Mouse (Mus musculus): Measurements from ENCODE around the gene Igsf3. TPM values are rescaled to one million over a fixed set of nuclear protein-coding genes. Genes with fewer than 3 reads are reported as not detected.

Igsf3 gene
- total and polyA plus RNA-seq, 2 experiments from 2014 or later, result 74.0 to 77.0 TPM

DNA sequence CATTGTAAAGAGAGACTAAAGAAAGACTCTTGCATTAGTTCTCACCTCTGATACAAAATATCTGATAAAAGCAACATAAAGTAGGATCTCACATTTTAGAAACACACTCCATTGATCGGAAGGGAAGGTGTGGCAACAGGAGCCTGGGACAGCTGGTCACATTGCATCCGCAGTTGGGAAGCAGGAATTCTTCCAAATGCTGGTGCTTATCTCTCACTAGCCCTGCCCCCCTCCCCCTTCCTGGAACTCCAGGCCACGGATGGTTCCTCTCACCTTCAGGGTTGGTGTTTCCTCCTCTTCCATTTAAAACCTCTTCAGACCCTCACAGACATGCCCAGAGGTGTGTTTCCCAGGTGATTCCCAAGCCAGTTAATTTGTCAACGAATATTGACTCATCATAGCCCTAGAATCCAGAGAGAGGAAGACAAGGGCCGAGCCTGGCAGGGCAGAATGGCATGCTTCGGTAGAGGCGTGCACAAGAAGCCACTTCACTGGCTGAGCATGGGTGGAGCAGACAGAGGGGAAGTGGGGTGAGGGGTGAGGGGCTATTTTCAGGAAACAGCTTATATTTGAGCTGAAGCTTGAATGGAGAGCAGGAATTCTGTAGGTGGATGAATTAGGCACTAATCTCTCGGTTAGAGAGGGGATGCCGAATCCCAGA is 28.3 kb upstream of the Igsf3 start:
- Histone ChIP-seq H3K36me3 (ENCODE audit: insufficient read depth) (no peaks in the 10 kb centered on the region), H3K9me3 (ENCODE audit: low read length) (no peaks in the 10 kb centered on the region), H3K4me1 (ENCODE audit: insufficient read depth) (peaks cover 15% of the 10 kb centered on the region), H3K27ac (ENCODE audit: low read depth, low read length) (no peak overlapping the region), H3K4me2 (ENCODE audit: low read depth) (no peak overlapping the region), H3K27me3 (ENCODE audit: insufficient read depth, low read length) (no peaks in the 10 kb centered on the region), H3K9ac (no peak overlapping the region), H3K4me3 (ENCODE audit: low read depth, low read length) (no peak overlapping the region)
- ATAC-seq (no peak), DNase-seq (no peak)
- 67% methylated on average over 9 of the region's 9 CpGs for WGBS
- TF ChIP-seq CTCF (IDR thresholded peaks at IDR 0.05; ENCODE audit: low read depth), result no peak

DNA sequence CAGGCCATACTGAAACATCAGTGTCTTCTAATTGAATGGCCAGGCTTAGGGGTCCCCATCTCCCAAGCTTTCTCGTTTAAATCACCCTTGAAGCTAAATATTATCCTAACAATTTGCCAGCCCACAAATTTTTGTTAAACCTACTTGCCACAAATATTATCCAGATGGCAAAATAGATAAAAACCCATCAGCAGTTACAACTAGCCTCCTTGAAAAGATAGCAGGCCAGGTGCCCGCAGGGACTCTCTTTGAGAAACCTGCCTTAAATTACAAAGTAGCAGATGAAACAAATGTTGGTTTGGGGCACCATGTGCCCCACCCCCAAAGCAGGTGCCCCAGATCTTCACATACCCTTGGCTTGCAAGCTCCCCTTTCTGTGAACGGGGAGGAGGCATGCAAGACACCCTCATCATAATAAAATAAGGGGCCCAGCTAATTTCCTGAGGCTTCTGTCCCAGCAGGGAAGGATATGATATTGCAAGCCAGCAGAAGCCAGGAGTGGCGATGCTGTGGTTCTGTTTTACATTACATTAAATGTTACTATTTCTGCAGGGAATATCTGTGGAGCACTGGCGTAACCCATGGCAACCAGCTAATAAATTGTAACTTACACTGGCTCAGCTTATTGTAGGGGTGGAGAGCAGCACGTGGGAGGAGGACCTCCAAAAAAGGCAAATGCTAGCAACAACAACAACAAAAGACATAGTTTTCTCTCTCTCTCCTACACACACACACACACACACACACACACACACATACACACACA is 27.2 kb upstream of the Igsf3 start:
- WGBS, result 31% methylated on average over 6 of the region's 6 CpGs
- no peak for TF ChIP-seq CTCF (IDR thresholded peaks at IDR 0.05; ENCODE audit: low read depth)
- H3K4me3 ChIP-seq (ENCODE audit: low read depth, low read length), result no peak overlapping the region
- H3K4me2 ChIP-seq (ENCODE audit: low read depth), result no peak overlapping the region
- DNase-seq (peak; percentile 66), ATAC-seq (peak; percentile 90)
- no peaks in the 10 kb centered on the region for H3K9me3 ChIP-seq (ENCODE audit: low read length)
- H3K9ac ChIP-seq, result no peak overlapping the region
- H3K4me1 ChIP-seq (ENCODE audit: insufficient read depth), result peaks cover 14% of the 10 kb centered on the region
- H3K27ac ChIP-seq (ENCODE audit: low read depth, low read length), result peak overlapping the region; percentile 55
- no peaks in the 10 kb centered on the region for H3K27me3 ChIP-seq (ENCODE audit: insufficient read depth, low read length)
- no peaks in the 10 kb centered on the region for H3K36me3 ChIP-seq (ENCODE audit: insufficient read depth)

DNA sequence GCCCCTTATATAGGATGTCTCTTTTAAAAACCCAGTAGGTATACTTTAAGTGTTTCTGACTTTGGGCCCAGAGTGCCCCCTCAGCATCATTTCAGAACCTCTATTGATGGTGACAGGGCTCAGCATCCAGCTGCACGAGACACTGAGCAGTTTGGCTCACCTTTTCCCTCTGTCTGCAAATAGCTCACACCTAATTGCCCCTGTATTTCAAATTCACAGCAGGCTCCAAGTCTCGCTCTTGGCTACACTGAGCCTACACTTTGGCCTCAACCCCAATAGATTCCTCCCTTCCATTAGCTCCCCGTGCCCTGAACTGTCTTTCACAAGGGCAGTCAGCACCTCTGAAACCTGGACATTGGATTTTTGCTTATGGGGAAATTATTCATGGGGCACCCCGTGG is 26.5 kb upstream of the Igsf3 start:
- WGBS, result 44% methylated on average over 4 of the region's 4 CpGs
- TF ChIP-seq CTCF (IDR thresholded peaks at IDR 0.05; ENCODE audit: low read depth), result no peak
- Histone ChIP-seq H3K4me1 (ENCODE audit: insufficient read depth) (peaks cover 10% of the 10 kb centered on the region), H3K27me3 (ENCODE audit: insufficient read depth, low read length) (no peaks in the 10 kb centered on the region), H3K9me3 (ENCODE audit: low read length) (no peaks in the 10 kb centered on the region), H3K4me3 (ENCODE audit: low read depth, low read length) (no peak overlapping the region), H3K36me3 (ENCODE audit: insufficient read depth) (no peaks in the 10 kb centered on the region), H3K9ac (no peak overlapping the region), H3K4me2 (ENCODE audit: low read depth) (no peak overlapping the region), H3K27ac (ENCODE audit: low read depth, low read length) (peak overlapping the region; percentile 50; the same call in 1 of the 2 replicates)
- DNase-seq, result no peak
- ATAC-seq, result peak; percentile 32; the same call in 1 of the 2 replicates

DNA sequence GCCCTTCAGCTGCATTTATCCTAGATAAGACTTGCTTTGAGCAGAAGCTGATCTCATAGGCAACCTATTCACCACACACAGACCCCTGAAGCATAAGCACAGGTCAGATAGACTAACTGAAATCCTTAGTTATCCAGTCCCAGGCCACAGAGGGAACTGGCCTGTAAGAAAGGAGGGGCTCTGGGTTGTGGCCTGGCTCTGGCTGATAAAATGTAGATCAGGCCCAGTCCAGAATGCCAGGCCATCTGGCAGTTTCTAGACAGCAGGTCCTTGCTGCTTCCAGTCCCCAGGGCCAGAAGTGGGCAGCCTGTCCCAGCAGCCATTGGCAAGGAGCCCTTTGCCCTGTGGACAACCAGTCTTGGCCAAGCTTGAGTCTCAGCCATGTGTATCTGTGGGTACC is 22.4 kb upstream of the Igsf3 start:
- DNase-seq, result no peak
- Histone ChIP-seq H3K4me2 (ENCODE audit: low read depth) (no peak overlapping the region), H3K27ac (ENCODE audit: low read depth, low read length) (no peak overlapping the region), H3K9ac (no peak overlapping the region), H3K4me3 (ENCODE audit: low read depth, low read length) (no peak overlapping the region), H3K4me1 (ENCODE audit: insufficient read depth) (peaks cover 16% of the 10 kb centered on the region), H3K27me3 (ENCODE audit: insufficient read depth, low read length) (no peaks in the 10 kb centered on the region), H3K9me3 (ENCODE audit: low read length) (no peaks in the 10 kb centered on the region), H3K36me3 (ENCODE audit: insufficient read depth) (no peaks in the 10 kb centered on the region)
- TF ChIP-seq CTCF (IDR thresholded peaks at IDR 0.05; ENCODE audit: low read depth), result no peak
- peak; percentile 14; the same call in 1 of the 2 replicates for ATAC-seq

DNA sequence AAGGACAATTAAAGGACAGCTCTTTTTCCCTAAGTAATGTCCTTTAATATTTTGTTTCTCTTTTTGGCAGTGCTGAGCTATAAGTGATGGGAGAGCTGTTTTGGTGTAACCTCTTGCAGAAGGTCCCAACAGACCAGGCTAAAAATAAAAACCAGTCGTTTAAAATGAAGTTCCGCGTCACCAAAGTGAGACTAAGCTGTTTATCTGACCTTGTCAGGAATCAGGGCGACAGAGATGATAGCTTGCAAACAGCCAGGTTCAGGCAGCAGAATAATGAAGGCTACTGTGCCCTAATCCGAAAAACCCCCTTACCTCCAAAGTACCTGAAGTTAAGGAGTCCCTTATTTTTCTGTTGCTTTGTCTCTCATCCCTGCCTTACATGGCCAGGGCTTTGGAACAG is 21.2 kb upstream of the Igsf3 start:
- DNase-seq (no peak), ATAC-seq (no peak)
- Histone ChIP-seq H3K4me1 (ENCODE audit: insufficient read depth) (peaks cover 7% of the 10 kb centered on the region; the same call in 1 of the 2 replicates), H3K9me3 (ENCODE audit: low read length) (no peaks in the 10 kb centered on the region), H3K27me3 (ENCODE audit: insufficient read depth, low read length) (no peaks in the 10 kb centered on the region), H3K9ac (no peak overlapping the region), H3K4me2 (ENCODE audit: low read depth) (no peak overlapping the region), H3K4me3 (ENCODE audit: low read depth, low read length) (no peak overlapping the region), H3K36me3 (ENCODE audit: insufficient read depth) (no peaks in the 10 kb centered on the region), H3K27ac (ENCODE audit: low read depth, low read length) (0 out of 2 replicates have a peak overlapping the region, but pooled peaks have one; percentile 15)
- no peak for TF ChIP-seq CTCF (IDR thresholded peaks at IDR 0.05; ENCODE audit: low read depth)
- WGBS, result 67% methylated on average over 5 of the region's 5 CpGs

DNA sequence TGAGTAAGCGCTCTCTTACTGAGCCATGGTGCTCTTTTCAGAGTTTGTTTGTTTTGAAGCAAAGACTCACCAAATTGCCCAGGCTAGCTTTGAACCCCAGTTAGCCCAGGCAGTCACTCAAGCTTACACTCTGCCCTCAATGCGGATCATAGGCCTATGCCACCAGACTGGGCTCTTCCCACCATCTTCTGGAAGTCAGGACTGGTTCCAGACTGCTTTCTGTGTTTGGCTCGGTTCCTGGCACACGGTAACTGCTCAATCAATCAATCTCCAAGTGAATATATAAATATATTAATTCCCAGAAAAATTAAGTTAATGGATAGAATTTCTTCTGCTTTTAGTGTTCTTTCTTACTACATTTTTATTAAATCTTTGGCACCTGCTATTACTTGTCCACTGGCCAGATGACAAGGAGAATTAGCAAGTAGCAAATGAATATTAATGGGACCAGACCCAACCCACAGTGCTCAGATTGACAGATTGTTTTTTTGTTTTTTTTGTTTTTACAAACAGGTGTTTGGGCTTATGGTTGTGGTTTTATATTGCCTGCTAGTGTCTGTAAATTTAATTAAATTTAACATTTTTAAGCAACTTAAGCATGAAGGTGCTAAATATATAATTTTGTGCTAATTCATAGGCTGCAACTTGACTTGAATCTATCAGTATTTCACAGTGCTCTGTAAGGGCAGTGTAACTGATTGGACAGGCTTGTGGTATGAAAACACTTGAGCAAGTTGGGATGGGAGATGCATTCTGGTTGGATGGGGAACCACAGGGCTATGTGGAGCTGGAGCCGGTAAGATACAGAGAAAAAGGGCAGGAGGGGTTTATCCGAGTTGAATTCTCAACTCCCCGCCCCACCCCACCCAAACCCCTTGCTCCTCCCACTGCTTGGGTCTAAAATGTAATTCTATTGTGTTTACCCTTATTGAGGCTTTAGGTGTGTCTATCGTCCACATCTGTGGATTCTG is 20.0 kb upstream of the Igsf3 start:
- 60% methylated on average over 8 of the region's 8 CpGs for WGBS
- Histone ChIP-seq H3K4me2 (ENCODE audit: low read depth) (no peak overlapping the region), H3K36me3 (ENCODE audit: insufficient read depth) (no peaks in the 10 kb centered on the region), H3K4me3 (ENCODE audit: low read depth, low read length) (no peak overlapping the region), H3K9me3 (ENCODE audit: low read length) (no peaks in the 10 kb centered on the region), H3K4me1 (ENCODE audit: insufficient read depth) (peaks cover 7% of the 10 kb centered on the region; the same call in 1 of the 2 replicates), H3K27ac (ENCODE audit: low read depth, low read length) (no peak overlapping the region), H3K9ac (no peak overlapping the region), H3K27me3 (ENCODE audit: insufficient read depth, low read length) (no peaks in the 10 kb centered on the region)
- DNase-seq (no peak), ATAC-seq (no peak)
- TF ChIP-seq CTCF (IDR thresholded peaks at IDR 0.05; ENCODE audit: low read depth), result no peak

All from forebrain, postnatal 0 days (tissue).